Mouse (Mus musculus) mammary gland, adult 2 months (tissue): ENCODE data around the gene Eif2s3x. TPM values are rescaled to one million over a fixed set of nuclear protein-coding genes. Genes with fewer than 3 reads are reported as not detected.

ENCODE experiments used
- polyA plus RNA-seq: library from polyadenylated mRNA; depleted of rRNA; stranded (reverse); fragments of >200 nt; gene quantifications from 2 replicates; pipeline ENCODE4 v1.2.3, GENCODE M21; 2012; ENCODE audit warnings: low replicate concordance; rRNA removed

Gene Eif2s3x
- 41.1 and 76.8 TPM in 2 replicates for polyA plus RNA-seq

DNA sequence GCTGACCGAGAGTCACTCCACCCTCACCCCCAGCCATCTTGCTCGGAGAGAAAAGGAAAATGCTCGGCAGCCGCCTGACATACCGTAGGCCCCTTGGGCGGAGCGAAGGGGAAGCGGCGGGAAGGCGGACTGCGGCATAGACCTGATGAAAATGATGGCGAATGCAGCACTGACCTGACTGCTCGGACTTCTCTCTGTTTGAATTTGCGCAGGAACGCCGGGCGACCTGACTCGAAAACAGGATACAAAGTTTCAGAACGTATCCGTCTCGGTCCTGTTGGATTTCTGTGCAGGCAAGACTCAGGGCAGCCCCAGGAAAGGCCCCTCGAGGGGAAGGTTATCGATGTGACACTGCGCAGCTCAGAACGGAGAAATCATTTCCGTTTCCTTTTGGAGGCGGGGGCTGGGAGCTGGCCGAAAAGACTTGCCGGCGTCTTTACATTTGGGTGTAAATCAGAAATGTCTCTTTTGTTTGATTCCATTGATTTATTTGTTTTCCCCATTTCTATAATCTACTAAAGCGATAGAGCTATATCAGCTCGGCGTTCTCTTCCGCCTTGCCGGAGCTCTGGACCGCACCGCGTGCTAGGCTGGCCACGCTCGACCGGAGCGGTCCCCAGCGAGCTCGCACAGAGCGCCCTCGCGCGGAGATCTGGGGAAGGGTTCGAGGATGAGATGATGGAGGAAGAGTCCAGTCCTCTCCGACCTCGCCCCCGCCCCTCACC, at the start of gene Eif2s3x:
TSS of gene Eif2s3x (minus strand) at position 266 of the 725 bp plus-strand sequence.

DNA sequence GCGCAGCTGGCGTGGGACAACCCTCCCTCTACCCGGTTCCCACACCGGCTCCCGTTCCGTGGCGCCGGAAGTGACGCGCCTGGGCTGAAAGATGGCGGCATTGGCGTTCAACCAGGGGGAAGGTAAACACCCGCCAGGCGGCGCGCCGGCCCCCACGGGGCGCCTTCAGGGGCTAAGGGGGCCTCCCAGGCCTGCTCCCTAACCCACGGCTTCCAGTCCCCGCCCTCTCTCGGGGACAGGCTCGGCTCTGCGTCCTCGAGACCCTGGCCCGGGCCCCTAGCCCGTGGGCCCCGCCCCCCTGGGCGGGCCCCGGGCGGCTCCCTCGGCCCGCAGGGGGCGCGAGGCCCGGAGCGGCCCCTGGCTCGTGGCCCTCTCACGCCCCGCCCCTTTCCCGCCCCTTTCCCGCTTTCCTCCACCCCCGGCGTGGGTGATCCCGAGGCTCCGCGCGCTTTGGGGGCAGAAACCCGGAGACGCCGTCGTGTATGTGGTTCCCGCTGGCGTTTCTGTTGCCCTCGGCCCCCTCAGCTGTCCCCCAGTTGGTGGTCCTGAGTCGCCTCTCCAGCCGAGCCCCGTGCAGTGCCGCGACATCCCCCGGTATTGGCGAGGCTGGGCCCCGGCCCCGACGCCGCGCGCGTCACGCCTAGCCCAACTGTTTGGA, 22.0 kb upstream of the Eif2s3x start, which contains the start of gene Klhl15:
TSS of gene Klhl15 (plus strand) at position 68 of the 658 bp plus-strand sequence.

Other genes with a start within 250 kb of the Eif2s3x start
- gene AU015836, start 244.2 kb downstream of the Eif2s3x start, polyA plus RNA-seq = not detected in 2 replicates
- gene Zfx, start 89.2 kb downstream of the Eif2s3x start, polyA plus RNA-seq = 4.0 and 11.7 TPM in 2 replicates
- gene Klhl15, start 21.7 kb upstream of the Eif2s3x start, polyA plus RNA-seq = 4.1 and 14.9 TPM in 2 replicates
- gene Fam90a1b, start 153.9 kb upstream of the Eif2s3x start, polyA plus RNA-seq = not detected in 2 replicates
- 4.7 and 15.5 TPM in 2 replicates for gene Apoo, start 154.3 kb upstream of the Eif2s3x start, polyA plus RNA-seq